In genomic region chr15:83034275-83034977, GRCm38 (mm10) we compare ENCODE assay signal across 7 mouse cellular contexts. TPM values are rescaled to one million over a fixed set of nuclear protein-coding genes. Genes with fewer than 3 reads are reported as not detected.
DNase-seq lines count a peak whose midpoint lies in the region; ATAC-seq and TF ChIP-seq lines count a peak whose summit lies in the region.

No protein-coding gene starts in this region.

- peak overlapping the region; percentile 32 for H3K4me2 ChIP-seq in midbrain, embryonic 14.5 days (ENCODE audit: low read length)

- H3K9ac ChIP-seq in MEL (ENCODE audit: control insufficient read depth, low read depth, low read length, poor library complexity, severe bottlenecking): peak overlapping the region; percentile 84
- H3K9ac ChIP-seq in midbrain, embryonic 14.5 days (replicated peaks; ENCODE audit: low read length): 0 out of 2 replicates have a peak overlapping the region, but pooled peaks have one; percentile 1

- peaks cover 4 to 32% of the 10 kb centered on the region in 2 experiments for H3K4me1 ChIP-seq in MEL (ENCODE audit: control insufficient read depth in 1 of 2, insufficient read depth in 2 of 2, low read length in 2 of 2)
- H3K4me1 ChIP-seq in forebrain, embryonic 10.5 days: peaks cover 71% of the 10 kb centered on the region
- peaks cover 53% of the 10 kb centered on the region for H3K4me1 ChIP-seq in midbrain, embryonic 14.5 days (ENCODE audit: control insufficient read depth, insufficient read depth, low read length)

- peak overlapping the region; percentile 58 to 69 for H3K4me3 ChIP-seq in MEL (ENCODE audit: control insufficient read depth in 1 of 2, insufficient read depth in 1 of 2, low read depth in 2 of 2, low read length in 2 of 2)
- peak overlapping the region; percentile 18 for H3K4me3 ChIP-seq in forebrain, embryonic 10.5 days
- 0 out of 2 replicates have a peak overlapping the region, but pooled peaks have one; percentile 12 for H3K4me3 ChIP-seq in midbrain, embryonic 14.5 days (replicated peaks; ENCODE audit: low read depth, low read length)

- TF ChIP-seq POLR2A in MEL (IDR thresholded peaks at IDR 0.05; ENCODE audit: control insufficient read depth in 1 of 2, insufficient read depth in 1 of 2, low read depth in 1 of 2, low read length in 2 of 2, poor library complexity in 1 of 2): no peak

- no peaks in the 10 kb centered on the region for H3K27me3 ChIP-seq in MEL (ENCODE audit: control insufficient read depth in 1 of 2, insufficient read depth in 2 of 2, low read length in 2 of 2)
- H3K27me3 ChIP-seq in forebrain, embryonic 10.5 days (ENCODE audit: poor library complexity, severe bottlenecking): peaks cover 83% of the 10 kb centered on the region
- H3K27me3 ChIP-seq in midbrain, embryonic 14.5 days (ENCODE audit: control insufficient read depth, insufficient read depth, low read length): no peaks in the 10 kb centered on the region

- ATAC-seq in midbrain, embryonic 14.5 days (ENCODE audit: low FRiP score, low TSS enrichment): peak; percentile 44; the same call in 1 of the 2 replicates
- no peak for ATAC-seq in megakaryocyte-erythroid progenitor cell, adult 5-6 weeks (replicated peaks; ENCODE audit: low FRiP score, low TSS enrichment, poor library complexity, severe bottlenecking)

- peaks cover 0 to 9% of the 10 kb centered on the region in 2 experiments; a peak in 2 of 4 replicates for H3K36me3 ChIP-seq in MEL (ENCODE audit: control insufficient read depth in 1 of 2, insufficient read depth in 2 of 2, low read length in 2 of 2)
- no peaks in the 10 kb centered on the region for H3K36me3 ChIP-seq in forebrain, embryonic 10.5 days (replicated peaks)
- H3K36me3 ChIP-seq in midbrain, embryonic 14.5 days (ENCODE audit: control insufficient read depth, insufficient read depth, low read length): no peaks in the 10 kb centered on the region

- DNase-seq in MEL (ENCODE audit: low read depth, low spot score) (peak; percentile 75), R1 (ENCODE audit: low read depth, low spot score) (peak; percentile 70)
- DNase-seq in forebrain, embryonic 10.5 days (ENCODE audit: extremely low spot score, low spot score): no peak
- peak; percentile 83 for DNase-seq in layer of hippocampus, adult 9-11 months
- peak; percentile 85 for DNase-seq in midbrain, embryonic 14.5 days
- no peak for DNase-seq in gastrocnemius, postnatal 4 days (ENCODE audit: low spot score in 2 of 2)

- peak in 1 of 2 experiments; percentile 15; a peak in 1 of 4 replicates for TF ChIP-seq EP300 in MEL (IDR thresholded peaks at IDR 0.05; ENCODE audit: low read depth in 1 of 2, low read length in 2 of 2)

- no peak for TF ChIP-seq RAD21 in MEL (IDR thresholded peaks at IDR 0.05; ENCODE audit: low read depth, low read length)

- WGBS in forebrain, embryonic 10.5 days: 9% methylated on average over 17 of the region's 17 CpGs
- WGBS in midbrain, embryonic 14.5 days: 3% methylated on average over 17 of the region's 17 CpGs

- H3K27ac ChIP-seq in MEL (ENCODE audit: control insufficient read depth, low read depth, low read length): peak overlapping the region; percentile 98
- peak overlapping the region; percentile 63 for H3K27ac ChIP-seq in forebrain, embryonic 10.5 days
- H3K27ac ChIP-seq in midbrain, embryonic 14.5 days (replicated peaks; ENCODE audit: low read depth, low read length): peak overlapping the region; percentile 68; the same call in 1 of the 2 replicates

- no peaks in the 10 kb centered on the region for H3K9me3 ChIP-seq in MEL (replicated peaks; ENCODE audit: insufficient read depth, low read length)
- no peaks in the 10 kb centered on the region for H3K9me3 ChIP-seq in forebrain, embryonic 10.5 days
- H3K9me3 ChIP-seq in midbrain, embryonic 14.5 days (ENCODE audit: control insufficient read depth, low read length): no peaks in the 10 kb centered on the region

- TF ChIP-seq CTCF in MEL (IDR thresholded peaks at IDR 0.05 in 2 of 3, conservative IDR thresholded peaks at IDR 0.05 in 1 of 3; ENCODE audit: control insufficient read depth in 1 of 3, insufficient read depth in 1 of 3, low read depth in 2 of 3, low read length in 3 of 3, poor library complexity in 1 of 3, severe bottlenecking in 1 of 3): no peak

- H3K79me2 ChIP-seq in MEL (ENCODE audit: control insufficient read depth, insufficient read depth, low read length, poor library complexity): no peaks in the 10 kb centered on the region; the same call in 1 of the 2 replicates

TF ChIP-seq in MEL, 35 proteins besides CTCF, POLR2A, EP300 and RAD21:
- TF ChIP-seq USF1 (IDR thresholded peaks at IDR 0.05; ENCODE audit: low read depth, low read length) (peak; percentile 57), TBP (IDR thresholded peaks at IDR 0.05; ENCODE audit: low read depth, low read length) (peak; percentile 36; the same call in 1 of the 2 replicates), NELFE (IDR thresholded peaks at IDR 0.05; ENCODE audit: low read depth, low read length) (peak; percentile 32; the same call in 1 of the 2 replicates), MAZ (IDR thresholded peaks at IDR 0.05; ENCODE audit: low read depth, low read length) (0 out of 2 replicates have a peak, but pooled peaks have one; percentile 43), POLR2AphosphoS5 (IDR thresholded peaks at IDR 0.05; ENCODE audit: borderline replicate concordance, low read depth, low read length) (no peak), TCF12 (IDR thresholded peaks at IDR 0.05; ENCODE audit: low read depth, low read length) (0 out of 2 replicates have a peak, but pooled peaks have one; percentile 18), MYC (IDR thresholded peaks at IDR 0.05; ENCODE audit: low read depth, low read length) (peak; percentile 81), BHLHE40 (IDR thresholded peaks at IDR 0.05; ENCODE audit: borderline replicate concordance, low read depth, low read length) (peak; percentile 68; the same call in 1 of the 2 replicates), MXI1 (IDR thresholded peaks at IDR 0.05; ENCODE audit: low read depth, low read length) (peak; percentile 61; the same call in 1 of the 2 replicates), HCFC1 (IDR thresholded peaks at IDR 0.05; ENCODE audit: low read depth, low read length) (peak; percentile 7; the same call in 1 of the 2 replicates), MAFK (IDR thresholded peaks at IDR 0.05; ENCODE audit: borderline replicate concordance, low read depth, low read length) (no peak), ELF1 (IDR thresholded peaks at IDR 0.05; ENCODE audit: low read depth, low read length) (no peak), GABPA (IDR thresholded peaks at IDR 0.05; ENCODE audit: low read depth, low read length) (no peak), TAL1 (IDR thresholded peaks at IDR 0.05; ENCODE audit: low read length) (peak; percentile 65), MAX (IDR thresholded peaks at IDR 0.05; ENCODE audit: low read length) (peak; percentile 71; the same call in 1 of the 2 replicates)

RNA-seq across cellular contexts. Expression of gene Nfam1, which starts 1.3 kb away (rescaled TPM):
- 4.8 and 7.4 TPM in 2 replicates for total RNA-seq in MEL (2012; rRNA removed)
- 10 to 100 TPM in 1 of 2 experiments, not detected in 1; 10.5 TPM for polyA plus RNA-seq in MEL (2012; ENCODE audit: insufficient read depth in 1 of 2, insufficient read length in 2 of 2, low read depth in 1 of 2, low replicate concordance in 2 of 2, missing spikeins in 1 of 2)
- 1.6 and 2.3 TPM in 2 replicates for polyA plus RNA-seq in forebrain, embryonic 10.5 days (2016; fragmentation: Nextera tagmentation; extraction: Ambion mirVana)
- polyA plus RNA-seq in midbrain, embryonic 14.5 days (2014; fragmentation: Nextera tagmentation; extraction: Ambion mirVana): 1.2 and 2.9 TPM in 2 replicates
- 3.7 and 4.1 TPM in 2 replicates for total RNA-seq in megakaryocyte-erythroid progenitor cell, adult 5-6 weeks (2014; fragmentation: Nextera tagmentation)
- total RNA-seq in megakaryocyte-erythroid progenitor cell, adult 5-6 weeks (2017): 2.7 and 6.9 TPM in 2 replicates
- 1 to 10 TPM; 2.5 to 4.2 TPM for total RNA-seq in gastrocnemius, postnatal 4 days (2021)

RNA-seq across cellular contexts. Expression of gene Tcf20, which starts 46.8 kb away (rescaled TPM):
- 84.9 and 91.8 TPM in 2 replicates for total RNA-seq in MEL (2012; rRNA removed)
- polyA plus RNA-seq in MEL (2012; ENCODE audit: insufficient read depth in 1 of 2, insufficient read length in 2 of 2, low read depth in 1 of 2, low replicate concordance in 2 of 2, missing spikeins in 1 of 2): 10 to 100 TPM; 34.7 to 92.0 TPM
- 6.5 and 7.1 TPM in 2 replicates for polyA plus RNA-seq in forebrain, embryonic 10.5 days (2016; fragmentation: Nextera tagmentation; extraction: Ambion mirVana)
- polyA plus RNA-seq in midbrain, embryonic 14.5 days (2014; fragmentation: Nextera tagmentation; extraction: Ambion mirVana): 17.8 and 18.0 TPM in 2 replicates
- total RNA-seq in megakaryocyte-erythroid progenitor cell, adult 5-6 weeks (2014; fragmentation: Nextera tagmentation): 57.7 and 70.5 TPM in 2 replicates
- 87.5 and 106 TPM in 2 replicates for total RNA-seq in megakaryocyte-erythroid progenitor cell, adult 5-6 weeks (2017)
- total RNA-seq in gastrocnemius, postnatal 4 days (2021): 10 to 100 TPM; 51.0 to 58.8 TPM

RNA-seq across cellular contexts. Expression of gene Serhl, which starts 54.9 kb away (rescaled TPM):
- total RNA-seq in MEL (2012; rRNA removed): 19.5 and 19.6 TPM in 2 replicates
- polyA plus RNA-seq in MEL (2012; ENCODE audit: insufficient read depth in 1 of 2, insufficient read length in 2 of 2, low read depth in 1 of 2, low replicate concordance in 2 of 2, missing spikeins in 1 of 2): 10 to 100 TPM in 1 of 2 experiments, not detected in 1; 57.3 TPM
- 49.7 and 51.8 TPM in 2 replicates for polyA plus RNA-seq in forebrain, embryonic 10.5 days (2016; fragmentation: Nextera tagmentation; extraction: Ambion mirVana)
- 23.1 and 24.7 TPM in 2 replicates for polyA plus RNA-seq in midbrain, embryonic 14.5 days (2014; fragmentation: Nextera tagmentation; extraction: Ambion mirVana)
- total RNA-seq in megakaryocyte-erythroid progenitor cell, adult 5-6 weeks (2014; fragmentation: Nextera tagmentation): 46.0 and 51.6 TPM in 2 replicates
- total RNA-seq in megakaryocyte-erythroid progenitor cell, adult 5-6 weeks (2017): 32.0 and 45.4 TPM in 2 replicates
- 10 to 100 TPM; 33.4 to 41.0 TPM for total RNA-seq in gastrocnemius, postnatal 4 days (2021)

Comparison
In these comparisons a context has a peak if more than half of its experiments do, and no peak if none do; other contexts are left out.
1. DNase-seq: peak in MEL (single experiment), R1 (single experiment), layer of hippocampus, adult 9-11 months (single experiment) and midbrain, embryonic 14.5 days (single experiment); none in forebrain, embryonic 10.5 days (single experiment) and gastrocnemius, postnatal 4 days (0 of 2).
2. H3K4me3 ChIP-seq: peak in every context shown above with its lines; median percentile 64 in MEL; 18 in forebrain, embryonic 10.5 days; 12 in midbrain, embryonic 14.5 days.
3. Peak in every context shown above with its lines, with median percentiles within 50 percentile points of each other: H3K27ac ChIP-seq.